Mouse (Mus musculus) CH12.LX (cell line): ENCODE measurements around the gene Ibtk. TPM values are rescaled to one million over a fixed set of nuclear protein-coding genes. Genes with fewer than 3 reads are reported as not detected.

Experiments used
- DNase-seq: peaks from one replicate; pipeline ENCODE4 v3.0.0-alpha.2; 2013; ENCODE audit errors: extremely low read depth
- H3K27ac ChIP-seq: 2 replicates; pipeline ENCODE4 v1.5.1; 2012; ENCODE audit warnings: low read depth, mild to moderate bottlenecking, control low read depth, moderate library complexity; ENCODE audit not compliant: insufficient read depth
- H3K27me3 ChIP-seq: replicated peaks from 2 replicates; pipeline ENCODE3; 2012; ENCODE audit warnings: inconsistent platforms
- H3K36me3 ChIP-seq, 2 experiments: replicated peaks in 1 of 2; 2 replicates each; pipeline versions ENCODE3 to v1.6.1; 2012; ENCODE audit warnings: inconsistent platforms in 1 of 2, low read length in 1 of 2, mild to moderate bottlenecking in 1 of 2, mixed read lengths in 1 of 2, moderate library complexity in 1 of 2; ENCODE audit not compliant: control insufficient read depth in 1 of 2, insufficient read depth in 1 of 2
- H3K4me1 ChIP-seq, 2 experiments: 2 replicates each; pipeline ENCODE4 v1.6.1; 2012; ENCODE audit warnings: inconsistent platforms in 1 of 2, moderate library complexity in 1 of 2; ENCODE audit not compliant: insufficient read depth in 2 of 2, control insufficient read depth in 1 of 2
- H3K4me2 ChIP-seq: 2 replicates; pipeline ENCODE4 v1.6.1; 2012; ENCODE audit warnings: low read depth, mild to moderate bottlenecking, control low read depth; ENCODE audit not compliant: poor library complexity, insufficient read depth, severe bottlenecking
- H3K4me3 ChIP-seq, 3 experiments: fragments of 150-350 bp in 1 of 3; sonication (generic) in 1 of 3; replicated peaks in 1 of 3; 2 replicates each; pipeline versions ENCODE3 to v1.5.1; 2011 to 2012; ENCODE audit warnings: low read depth in 2 of 3, low read length in 2 of 3, mild to moderate bottlenecking in 2 of 3, moderate library complexity in 2 of 3, control low read depth in 1 of 3, improper control_type of control experiment in 1 of 3, inconsistent platforms in 1 of 3, mixed read lengths in 1 of 3; ENCODE audit not compliant: poor library complexity in 1 of 3
- H3K79me2 ChIP-seq: replicated peaks from 2 replicates; pipeline ENCODE4 v1.6.1; 2012; ENCODE audit warnings: mild to moderate bottlenecking, moderate library complexity; ENCODE audit not compliant: control insufficient read depth, poor library complexity, insufficient read depth, severe bottlenecking; ENCODE audit errors: extremely low read depth
- H3K9ac ChIP-seq: 2 replicates; pipeline ENCODE4 v1.6.1; 2012; ENCODE audit warnings: low read depth, mild to moderate bottlenecking, control low read depth, moderate library complexity; ENCODE audit not compliant: insufficient read depth
- H3K9me3 ChIP-seq: replicated peaks from 2 replicates; pipeline ENCODE3; 2012; ENCODE audit warnings: low read length, inconsistent platforms, mixed read lengths
- CHD1 ChIP-seq: IDR thresholded peaks from 2 replicates; pipeline ENCODE4 v1.6.1; 2012; ENCODE audit warnings: low read depth, low read length, improper control_type of control experiment, inconsistent platforms
- EP300 ChIP-seq: IDR thresholded peaks from 2 replicates; pipeline ENCODE4 v1.6.1; 2011; ENCODE audit warnings: low read length, improper control_type of control experiment
- GABPA ChIP-seq: IDR thresholded peaks from 2 replicates; pipeline ENCODE4 v1.6.1; 2012; ENCODE audit warnings: low read depth, low read length, improper control_type of control experiment, inconsistent platforms; ENCODE audit not compliant: insufficient replicate concordance
- HCFC1 ChIP-seq: IDR thresholded peaks from 2 replicates; pipeline ENCODE4 v1.6.1; 2012; ENCODE audit warnings: low read depth, mild to moderate bottlenecking, inconsistent platforms, low read length, improper control_type of control experiment
- JUND ChIP-seq: conservative IDR thresholded peaks from 2 replicates; pipeline ENCODE4 v1.6.1; 2011; ENCODE audit warnings: low read depth, low read length, improper control_type of control experiment
- KAT2A ChIP-seq: IDR thresholded peaks from 2 replicates; pipeline ENCODE4 v1.6.1; 2012; ENCODE audit warnings: low read length, improper control_type of control experiment, inconsistent platforms; ENCODE audit not compliant: insufficient replicate concordance
- MAZ ChIP-seq: IDR thresholded peaks from 2 replicates; pipeline ENCODE4 v1.6.1; 2012; ENCODE audit warnings: low read depth, mild to moderate bottlenecking, inconsistent platforms, low read length, improper control_type of control experiment, moderate library complexity
- MXI1 ChIP-seq: IDR thresholded peaks from 2 replicates; pipeline ENCODE4 v1.6.1; 2011; ENCODE audit warnings: mild to moderate bottlenecking, low read depth, low read length, improper control_type of control experiment
- NRF1 ChIP-seq: IDR thresholded peaks from 2 replicates; pipeline ENCODE4 v1.6.1; 2014; ENCODE audit warnings: low read depth, mild to moderate bottlenecking, inconsistent platforms, low read length, improper control_type of control experiment, moderate library complexity
- PAX5 ChIP-seq: IDR thresholded peaks from 2 replicates; pipeline ENCODE4 v1.6.1; 2012; ENCODE audit warnings: low read length, inconsistent platforms, mixed read lengths
- POLR2A ChIP-seq: IDR thresholded peaks from 2 replicates; pipeline ENCODE4 v1.6.1; 2011; ENCODE audit warnings: low read depth, mild to moderate bottlenecking, improper control_type of control experiment, low read length
- RAD21 ChIP-seq: IDR thresholded peaks from 2 replicates; pipeline ENCODE4 v1.6.1; 2011; ENCODE audit warnings: low read depth, mild to moderate bottlenecking, low read length, improper control_type of control experiment, moderate library complexity
- SIN3A ChIP-seq: IDR thresholded peaks from 2 replicates; pipeline ENCODE4 v1.6.1; 2012; ENCODE audit warnings: low read length, improper control_type of control experiment, inconsistent platforms
- SMC3 ChIP-seq: IDR thresholded peaks from 2 replicates; pipeline ENCODE4 v1.6.1; 2011; ENCODE audit warnings: low read depth, low read length, improper control_type of control experiment
- TBP ChIP-seq: conservative IDR thresholded peaks from 2 replicates; pipeline ENCODE4 v1.6.1; 2011; ENCODE audit warnings: low read depth, low read length, improper control_type of control experiment
- UBTF ChIP-seq: IDR thresholded peaks from 2 replicates; pipeline ENCODE4 v1.6.1; 2012; ENCODE audit warnings: low read depth, mild to moderate bottlenecking, inconsistent platforms, low read length, improper control_type of control experiment, moderate library complexity
- USF2 ChIP-seq: conservative IDR thresholded peaks from 2 replicates; pipeline ENCODE4 v1.6.1; 2011; ENCODE audit warnings: low read depth, low read length, improper control_type of control experiment
- ZMIZ1 ChIP-seq: IDR thresholded peaks from 2 replicates; pipeline ENCODE4 v1.6.1; 2012; ENCODE audit warnings: low read depth, mild to moderate bottlenecking, inconsistent platforms, low read length, improper control_type of control experiment
- dilution Hi-C: fragments of 300-500 bp; cut with MboI; formaldehyde crosslinking; loops from 2 replicates; pipeline ENCODE4 v1.14.3; 2020; ENCODE audit warnings: low sequenced_read_pairs; ENCODE audit not compliant: extremely low pct_unique_long_range_greater_than_20kb, extremely low pct_ligation_motif_present
- in situ Hi-C: fragments of 300-500 bp; cut with MboI; formaldehyde crosslinking; loops from 3 replicates; pipeline ENCODE4 v1.14.3; 2019; ENCODE audit warnings: low sequenced_read_pairs, low pct_ligation_motif_present, low pct_unique_long_range_greater_than_20kb, mixed read lengths
- polyA plus RNA-seq: library from polyadenylated mRNA; unstranded; fragments of >175 nt; gene quantifications from 2 replicates; pipeline ENCODE4 v1.2.1, GENCODE M21; 2012; ENCODE audit warnings: low read depth; ENCODE audit not compliant: insufficient read length
- total RNA-seq, 2 experiments: library from RNA; depleted of rRNA; stranded (reverse); fragments of 300-350 nt in 1 of 2; fragments of >200 nt in 1 of 2; gene quantifications; 2 replicates each; pipeline ENCODE4 v1.2.3; 2012 to 2014

Ibtk gene
- total and polyA plus RNA-seq, 3 experiments: 34.2 to 41.3 (median 40.6) TPM

DNA sequence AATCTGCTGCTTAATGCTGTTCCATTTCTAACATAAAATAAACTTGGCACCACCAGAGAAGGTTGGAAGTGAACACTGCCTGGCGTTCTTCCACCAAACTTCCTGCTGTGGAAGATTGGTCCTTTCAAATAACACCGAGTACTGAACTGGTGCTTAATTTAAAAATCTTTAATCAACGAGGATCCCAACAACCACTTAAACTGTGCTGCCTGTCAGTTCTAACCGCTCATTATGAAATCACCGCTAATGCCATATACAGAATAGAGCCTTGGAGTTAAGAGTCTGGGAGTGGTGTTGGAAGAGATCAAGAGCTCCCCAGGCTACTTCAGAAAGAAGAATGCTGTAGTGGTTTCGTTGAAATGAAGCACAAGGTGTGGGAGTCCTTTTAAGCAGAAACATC, 28.4 kb upstream of the Ibtk start:
- DNase-seq: no peak
- in situ Hi-C loops: loop anchor here (5.0 kb wide), 1 partner anchor 675 kb away; no protein-coding TSS in a partner anchor
- H3K27ac ChIP-seq: no peak overlapping the region
- no peak overlapping the region for H3K4me3 ChIP-seq
- H3K36me3 ChIP-seq: no peaks in the 10 kb centered on the region
- no peaks in the 10 kb centered on the region for H3K27me3 ChIP-seq
- no peaks in the 10 kb centered on the region for H3K79me2 ChIP-seq
- TF ChIP-seq GABPA: no peak
- no peak for TF ChIP-seq CHD1
- no peak overlapping the region for H3K9ac ChIP-seq
- peaks cover 3% of the 10 kb centered on the region for H3K9me3 ChIP-seq
- dilution Hi-C loops: no loop called here
- no peak overlapping the region for H3K4me2 ChIP-seq
- no peaks in the 10 kb centered on the region for H3K4me1 ChIP-seq

DNA sequence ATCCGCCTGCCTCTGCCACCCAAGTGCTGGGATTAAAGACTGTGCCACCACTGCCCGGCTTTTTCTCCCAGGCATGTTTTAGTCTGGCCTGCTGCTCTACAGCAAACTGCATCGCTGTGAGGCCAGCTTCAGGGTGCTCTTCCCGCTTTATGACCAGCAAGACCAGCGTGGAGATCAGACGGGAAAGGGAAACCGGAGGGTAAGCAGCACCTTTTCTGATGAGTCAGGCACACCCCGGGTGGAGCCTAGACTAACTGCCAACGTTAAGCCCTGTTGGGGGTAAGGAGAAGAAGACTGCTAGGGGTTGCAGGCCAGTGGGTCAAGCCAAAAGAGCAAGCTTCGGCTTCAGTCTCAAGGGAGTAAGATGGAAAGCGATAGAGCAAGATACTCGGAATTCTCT, 23.1 kb upstream of the Ibtk start:
- H3K27me3 ChIP-seq: no peaks in the 10 kb centered on the region
- peak overlapping the region; percentile 11; the same call in 1 of the 2 replicates for H3K4me2 ChIP-seq
- H3K4me1 ChIP-seq: no peaks in the 10 kb centered on the region
- no peaks in the 10 kb centered on the region for H3K9me3 ChIP-seq
- dilution Hi-C loops (no loop called here), in situ Hi-C loops (no loop called here)
- H3K79me2 ChIP-seq: no peaks in the 10 kb centered on the region
- H3K9ac ChIP-seq: no peak overlapping the region
- no peak overlapping the region for H3K4me3 ChIP-seq
- no peak for TF ChIP-seq ZMIZ1
- no peak for TF ChIP-seq MXI1
- TF ChIP-seq EP300: no peak
- no peak for TF ChIP-seq GABPA
- no peak for TF ChIP-seq SMC3
- TF ChIP-seq PAX5: no peak
- TF ChIP-seq HCFC1: no peak
- no peak for TF ChIP-seq TBP
- no peak for TF ChIP-seq JUND
- TF ChIP-seq KAT2A: no peak
- no peak for TF ChIP-seq MAZ
- TF ChIP-seq USF2: no peak
- no peak for TF ChIP-seq UBTF
- no peak for TF ChIP-seq RAD21
- TF ChIP-seq POLR2A: no peak
- no peak for TF ChIP-seq SIN3A
- no peak for TF ChIP-seq NRF1
- DNase-seq: no peak
- no peak overlapping the region for H3K27ac ChIP-seq
- no peaks in the 10 kb centered on the region for H3K36me3 ChIP-seq
